Mouse (Mus musculus): ENCODE measurements at regions not wholly inside any gene's neighbourhood (a gene's known extent, or its start where the extent isn't known, plus 50 kb on each side); places are given as distances from the start of the nearest gene placed in this dataset.
A peak's percentile ranks its signal among the peaks of the same experiment; 100 is the strongest.

DNA sequence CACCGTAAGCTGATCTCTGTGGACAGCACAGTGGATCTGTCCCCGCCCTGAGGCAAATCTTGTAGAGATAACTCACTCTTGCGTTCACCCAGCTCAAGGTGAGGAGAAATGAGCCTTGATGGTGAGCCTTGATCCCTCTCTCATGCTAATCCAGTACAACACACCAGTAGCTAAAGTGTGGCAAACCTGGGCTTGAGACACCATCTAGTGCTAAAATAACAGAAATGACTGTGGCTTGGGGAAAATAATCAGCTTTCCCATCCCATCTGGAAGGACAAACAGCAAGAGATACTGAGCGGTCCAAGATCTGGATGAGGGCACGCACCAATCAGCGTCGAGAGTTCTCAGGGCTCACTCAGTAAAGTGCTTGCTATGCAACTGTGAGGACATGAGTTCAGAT, 50.9 kb upstream of the Cbln4 start:
- ATAC-seq (ENCODE audit: low FRiP score) (no peak), DNase-seq (ENCODE audit: low spot score) (no peak)
- H3K4me1 ChIP-seq (ENCODE audit: insufficient read depth, low read length): no peaks in the 10 kb centered on the region
- no peaks in the 10 kb centered on the region for H3K36me3 ChIP-seq (ENCODE audit: insufficient read depth, low read length)
- H3K4me3 ChIP-seq (ENCODE audit: low read depth, low read length): no peak overlapping the region
- H3K27me3 ChIP-seq (ENCODE audit: insufficient read depth, low read length): no peaks in the 10 kb centered on the region
- H3K4me2 ChIP-seq (ENCODE audit: low read depth, low read length, poor library complexity, severe bottlenecking): no peak overlapping the region
- no peak overlapping the region for H3K27ac ChIP-seq (ENCODE audit: low read depth, low read length)
- TF ChIP-seq CTCF (IDR thresholded peaks at IDR 0.05): peak; percentile 61
- H3K9ac ChIP-seq (replicated peaks; ENCODE audit: low read length, poor library complexity, severe bottlenecking): no peak overlapping the region
- peaks cover 3% of the 10 kb centered on the region; the same call in 1 of the 2 replicates for H3K9me3 ChIP-seq (ENCODE audit: low read length)
- 90% methylated on average over 7 of the region's 7 CpGs for WGBS

DNA sequence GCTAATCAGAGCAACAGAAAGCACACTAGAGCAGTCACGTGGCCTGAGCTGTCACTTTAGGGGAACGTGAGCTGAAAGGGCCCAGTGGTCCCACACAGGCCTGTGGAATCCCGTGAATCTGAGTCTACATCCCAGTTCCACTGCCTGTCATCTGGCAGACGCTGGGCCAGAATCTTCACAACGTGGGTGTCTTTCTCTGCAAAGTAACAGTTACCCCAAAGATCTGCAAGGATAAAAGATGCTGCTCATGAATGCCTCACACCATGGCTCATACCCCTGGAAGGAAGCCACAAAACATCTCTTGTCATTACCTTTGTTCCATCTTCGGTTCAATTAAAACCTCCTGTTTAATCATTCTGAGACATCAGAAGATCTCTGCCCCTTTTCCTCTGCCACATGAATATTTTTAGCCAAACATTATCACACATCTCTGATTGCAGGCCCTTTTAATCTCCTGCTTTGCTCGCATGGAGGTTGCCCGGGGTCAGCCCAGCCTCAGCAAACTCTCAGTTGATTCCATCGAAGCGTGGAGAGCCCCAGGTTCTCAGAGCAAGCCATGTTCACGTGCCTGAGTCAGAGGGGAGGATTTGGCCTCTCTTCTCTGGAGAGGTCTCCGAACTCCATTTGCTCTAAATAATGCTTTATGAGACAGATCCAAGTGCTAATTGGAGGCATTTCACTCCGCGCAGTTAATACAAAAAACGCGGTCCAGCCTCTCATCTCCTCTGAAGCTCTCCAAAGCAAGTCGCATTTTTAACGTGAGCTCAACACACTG, 60.8 kb upstream of the Cbln4 start:
- TF ChIP-seq CTCF (IDR thresholded peaks at IDR 0.05): no peak
- Histone ChIP-seq H3K27me3 (ENCODE audit: insufficient read depth, low read length) (no peaks in the 10 kb centered on the region), H3K4me1 (ENCODE audit: insufficient read depth, low read length) (no peaks in the 10 kb centered on the region), H3K36me3 (ENCODE audit: insufficient read depth, low read length) (no peaks in the 10 kb centered on the region), H3K27ac (ENCODE audit: low read depth, low read length) (no peak overlapping the region), H3K9ac (replicated peaks; ENCODE audit: low read length, poor library complexity, severe bottlenecking) (no peak overlapping the region), H3K9me3 (ENCODE audit: low read length) (no peaks in the 10 kb centered on the region), H3K4me2 (ENCODE audit: low read depth, low read length, poor library complexity, severe bottlenecking) (no peak overlapping the region), H3K4me3 (ENCODE audit: low read depth, low read length) (no peak overlapping the region)
- no peak for ATAC-seq (ENCODE audit: low FRiP score)
- 48% methylated on average over 18 of the region's 18 CpGs for WGBS
- DNase-seq (ENCODE audit: low spot score): no peak

DNA sequence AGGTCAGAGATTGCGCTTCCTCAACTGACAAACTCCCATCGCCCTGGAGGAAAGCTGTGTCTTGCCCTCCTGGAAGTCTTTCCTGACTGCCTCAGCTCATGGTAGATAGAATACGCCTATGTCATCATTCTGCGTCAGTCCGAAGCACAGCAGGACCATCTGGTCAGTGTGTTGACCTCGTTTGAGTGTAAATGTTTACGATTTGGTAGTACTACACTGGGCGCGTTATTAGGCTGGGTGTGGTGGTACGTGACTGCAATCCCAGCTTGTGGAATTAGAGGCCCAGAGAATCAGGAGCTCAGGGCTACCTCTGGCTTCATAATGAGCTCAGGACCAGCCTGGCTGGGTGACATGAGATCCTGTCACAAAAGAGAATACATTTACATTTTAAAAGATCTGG, 62.0 kb upstream of the Cbln4 start:
- DNase-seq (ENCODE audit: low spot score): peak; percentile 43
- H3K4me1 ChIP-seq (ENCODE audit: insufficient read depth, low read length): no peaks in the 10 kb centered on the region

DNA sequence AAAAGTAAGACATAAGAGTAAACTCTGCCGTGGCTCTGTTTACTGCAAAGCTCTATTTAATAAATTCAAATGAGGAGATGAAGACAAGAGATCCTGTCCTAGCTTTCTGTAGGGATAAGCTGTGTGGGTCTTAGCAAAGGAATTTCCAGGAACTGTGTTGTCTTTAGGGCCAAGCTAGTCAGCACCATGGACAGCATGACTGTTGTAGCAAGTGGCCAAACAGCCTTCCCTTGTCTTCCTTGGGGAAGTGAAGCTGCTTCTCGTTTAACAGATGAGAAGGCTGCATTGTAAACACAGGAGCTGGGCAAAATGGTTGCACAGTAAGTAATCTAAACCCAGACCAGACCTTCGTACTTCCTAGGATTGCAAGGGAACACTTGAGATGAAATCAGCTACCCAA, 67.4 kb upstream of the Cbln4 start:
- DNase-seq (ENCODE audit: low spot score) (peak; percentile 35), ATAC-seq (ENCODE audit: low FRiP score) (no peak)
- no peak overlapping the region for H3K27ac ChIP-seq (ENCODE audit: low read depth, low read length)
- no peak overlapping the region for H3K4me3 ChIP-seq (ENCODE audit: low read depth, low read length)
- H3K4me2 ChIP-seq (ENCODE audit: low read depth, low read length, poor library complexity, severe bottlenecking): no peak overlapping the region
- WGBS: 58% methylated on average over 3 of the region's 3 CpGs
- no peak for TF ChIP-seq CTCF (IDR thresholded peaks at IDR 0.05)
- H3K9me3 ChIP-seq (ENCODE audit: low read length): no peaks in the 10 kb centered on the region
- no peaks in the 10 kb centered on the region for H3K36me3 ChIP-seq (ENCODE audit: insufficient read depth, low read length)
- H3K4me1 ChIP-seq (ENCODE audit: insufficient read depth, low read length): no peaks in the 10 kb centered on the region
- H3K9ac ChIP-seq (replicated peaks; ENCODE audit: low read length, poor library complexity, severe bottlenecking): no peak overlapping the region
- no peaks in the 10 kb centered on the region for H3K27me3 ChIP-seq (ENCODE audit: insufficient read depth, low read length)

More for the DNA sequence above, 62.0 kb upstream of the Cbln4 start:
- WGBS: 54% methylated on average over 10 of the region's 10 CpGs
- Histone ChIP-seq H3K9me3 (ENCODE audit: low read length) (no peaks in the 10 kb centered on the region), H3K4me3 (ENCODE audit: low read depth, low read length) (no peak overlapping the region), H3K27me3 (ENCODE audit: insufficient read depth, low read length) (no peaks in the 10 kb centered on the region), H3K4me2 (ENCODE audit: low read depth, low read length, poor library complexity, severe bottlenecking) (no peak overlapping the region), H3K27ac (ENCODE audit: low read depth, low read length) (no peak overlapping the region), H3K36me3 (ENCODE audit: insufficient read depth, low read length) (no peaks in the 10 kb centered on the region), H3K9ac (replicated peaks; ENCODE audit: low read length, poor library complexity, severe bottlenecking) (no peak overlapping the region)
- no peak for ATAC-seq (ENCODE audit: low FRiP score)
- TF ChIP-seq CTCF (IDR thresholded peaks at IDR 0.05): no peak

DNA sequence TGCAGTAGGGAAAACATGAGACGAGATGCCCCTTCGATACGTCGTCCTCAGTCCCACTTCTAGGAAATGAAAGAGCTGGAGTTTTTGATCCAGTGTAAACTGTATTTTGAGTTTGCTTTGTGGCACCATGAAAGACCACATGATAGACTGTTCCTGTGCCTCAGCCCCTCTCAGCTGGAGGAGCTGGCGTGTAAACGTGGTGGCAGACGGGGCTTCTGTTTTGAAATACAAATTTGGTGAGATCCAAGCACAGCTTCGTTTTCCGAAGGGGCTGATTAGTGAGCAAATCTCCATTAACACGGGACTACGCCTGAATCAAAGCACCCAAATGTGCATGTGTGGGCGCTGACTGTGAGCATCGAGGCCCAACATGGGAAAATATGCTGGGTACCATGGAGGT, 70.4 kb upstream of the Cbln4 start:
- 87% methylated on average over 13 of the region's 13 CpGs for WGBS
- TF ChIP-seq CTCF (IDR thresholded peaks at IDR 0.05): no peak
- H3K27me3 ChIP-seq (ENCODE audit: insufficient read depth, low read length): no peaks in the 10 kb centered on the region
- H3K4me3 ChIP-seq (ENCODE audit: low read depth, low read length): no peak overlapping the region
- H3K4me2 ChIP-seq (ENCODE audit: low read depth, low read length, poor library complexity, severe bottlenecking): no peak overlapping the region
- no peak for DNase-seq (ENCODE audit: low spot score)
- H3K9me3 ChIP-seq (ENCODE audit: low read length): no peaks in the 10 kb centered on the region
- no peaks in the 10 kb centered on the region for H3K36me3 ChIP-seq (ENCODE audit: insufficient read depth, low read length)
- ATAC-seq (ENCODE audit: low FRiP score): no peak
- no peak overlapping the region for H3K9ac ChIP-seq (replicated peaks; ENCODE audit: low read length, poor library complexity, severe bottlenecking)
- no peak overlapping the region for H3K27ac ChIP-seq (ENCODE audit: low read depth, low read length)
- no peaks in the 10 kb centered on the region for H3K4me1 ChIP-seq (ENCODE audit: insufficient read depth, low read length)

DNA sequence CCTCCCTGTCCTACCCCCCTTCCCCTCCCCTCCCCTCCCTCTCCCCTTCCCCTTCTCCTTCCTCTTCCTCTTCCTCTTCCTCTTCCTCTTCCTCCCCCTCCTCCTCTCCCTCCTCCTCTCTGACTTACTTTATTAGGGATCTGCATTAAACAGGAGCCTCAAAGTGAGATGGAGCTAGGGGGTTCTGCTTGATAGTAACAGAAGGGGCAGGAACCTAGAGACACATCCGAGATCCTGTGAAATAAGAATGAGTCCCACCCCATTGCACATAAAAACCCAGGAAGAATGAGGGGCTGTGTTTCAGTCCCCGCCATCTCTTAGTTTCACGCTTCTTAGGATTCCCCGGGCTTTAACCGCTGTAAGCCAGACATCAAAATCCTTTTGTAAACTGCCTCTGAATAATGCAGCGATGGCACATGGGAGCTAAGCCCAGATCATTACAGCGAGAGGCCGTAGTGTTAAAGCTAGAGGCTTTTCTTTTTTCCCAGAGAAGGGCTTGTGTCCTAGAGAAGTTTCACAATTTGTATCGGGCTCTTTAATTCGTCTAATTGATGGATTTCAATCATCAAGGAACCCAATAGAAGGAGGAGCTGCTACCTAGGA, 72.4 kb upstream of the Cbln4 start:
- ATAC-seq (ENCODE audit: low FRiP score) (no peak), DNase-seq (ENCODE audit: low spot score) (no peak)
- Histone ChIP-seq H3K27me3 (ENCODE audit: insufficient read depth, low read length) (no peaks in the 10 kb centered on the region), H3K4me2 (ENCODE audit: low read depth, low read length, poor library complexity, severe bottlenecking) (peak overlapping the region; percentile 30), H3K27ac (ENCODE audit: low read depth, low read length) (no peak overlapping the region), H3K9ac (replicated peaks; ENCODE audit: low read length, poor library complexity, severe bottlenecking) (no peak overlapping the region), H3K4me1 (ENCODE audit: insufficient read depth, low read length) (no peaks in the 10 kb centered on the region), H3K9me3 (ENCODE audit: low read length) (no peaks in the 10 kb centered on the region), H3K4me3 (ENCODE audit: low read depth, low read length) (no peak overlapping the region), H3K36me3 (ENCODE audit: insufficient read depth, low read length) (no peaks in the 10 kb centered on the region)
- TF ChIP-seq CTCF (IDR thresholded peaks at IDR 0.05): no peak
- 17% methylated on average over 10 of the region's 10 CpGs for WGBS

All from midbrain, postnatal 0 days (tissue).